Mouse (Mus musculus) liver, adult 2 months (tissue): Measurements from ENCODE around the gene Adh7. TPM values are rescaled to one million over a fixed set of nuclear protein-coding genes. Genes with fewer than 3 reads are reported as not detected.

Source experiments
- DNase-seq: peaks from one replicate; pipeline ENCODE4 v3.0.0-alpha.2; 2011; ENCODE audit warnings: low read depth, low spot score; ENCODE audit errors: extremely low read depth
- H3K27ac ChIP-seq: fragments of 200-500 bp; replicated peaks from 2 replicates; pipeline ENCODE4 v1.5.1; 2012; ENCODE audit warnings: low read depth, mild to moderate bottlenecking, control low read depth, inconsistent platforms, low read length; ENCODE audit not compliant: insufficient read depth
- H3K27me3 ChIP-seq: fragments of 200-500 bp; 2 replicates; pipeline ENCODE4 v1.6.1; 2012; ENCODE audit warnings: mild to moderate bottlenecking, moderate library complexity, low read length, inconsistent platforms; ENCODE audit not compliant: control insufficient read depth, insufficient read depth
- H3K36me3 ChIP-seq: fragments of 200-500 bp; 2 replicates; pipeline ENCODE4 v1.6.1; 2012; ENCODE audit warnings: low read length, inconsistent platforms; ENCODE audit not compliant: control insufficient read depth, insufficient read depth
- H3K4me1 ChIP-seq: fragments of 200-500 bp; 2 replicates; pipeline ENCODE4 v1.6.1; 2011; ENCODE audit warnings: low read length; ENCODE audit not compliant: control insufficient read depth, insufficient read depth
- H3K4me3 ChIP-seq: fragments of 200-500 bp; 2 replicates; pipeline ENCODE4 v1.5.1; 2011; ENCODE audit warnings: low read depth, mild to moderate bottlenecking, control low read depth, low read length, moderate library complexity; ENCODE audit not compliant: insufficient read depth
- H3K79me2 ChIP-seq: fragments of 200-500 bp; 2 replicates; pipeline ENCODE4 v1.6.1; 2012; ENCODE audit warnings: inconsistent platforms, mild to moderate bottlenecking, low read length, moderate library complexity; ENCODE audit not compliant: control insufficient read depth, insufficient read depth
- H3K9ac ChIP-seq: fragments of 200-500 bp; 2 replicates; pipeline ENCODE4 v1.6.1; 2012; ENCODE audit warnings: low read depth, mild to moderate bottlenecking, control low read depth, inconsistent platforms, low read length
- CTCF ChIP-seq: fragments of 200-500 bp; IDR thresholded peaks from 2 replicates; pipeline ENCODE4 v1.5.1; 2011; ENCODE audit warnings: low read depth, low read length, control low read depth
- POLR2A ChIP-seq: fragments of 200-500 bp; IDR thresholded peaks from 2 replicates; pipeline ENCODE4 v1.6.1; 2011; ENCODE audit warnings: low read length, control low read depth; ENCODE audit not compliant: insufficient read depth; ENCODE audit errors: extremely low read depth
- WGBS: fragments of 180-500 bp; shearing (Covaris S2); methylation state at CpG from one replicate; pipeline ENCODE4 v1.1.7; 2018; 5-methylcytosine and 5-hydroxymethylcytosine counted together
- polyA plus RNA-seq: library from polyadenylated mRNA; depleted of rRNA; stranded (reverse); fragments of >200 nt; gene quantifications from 2 replicates; pipeline ENCODE4 v1.2.3, GENCODE M21; 2012
- total RNA-seq: library from RNA; depleted of rRNA; stranded (reverse); fragments of >200 nt; gene quantifications from 2 replicates; pipeline ENCODE4 v1.2.3, GENCODE M21; 2014

The Adh7 gene
- total and polyA plus RNA-seq, 2 experiments: 1.2 to 1.7 TPM

GRCm38 (mm10) chr3:138185995-138186930 lies 31.3 kb upstream of the Adh7 start:
- no peak for DNase-seq
- Histone ChIP-seq H3K27ac (no peak overlapping the region), H3K4me1 (no peaks in the 10 kb centered on the region), H3K27me3 (no peaks in the 10 kb centered on the region), H3K4me3 (no peak overlapping the region), H3K9ac (no peak overlapping the region), H3K79me2 (no peaks in the 10 kb centered on the region), H3K36me3 (no peaks in the 10 kb centered on the region)
- 90% methylated on average over 26 of the region's 26 CpGs for WGBS
- TF ChIP-seq POLR2A (no peak), CTCF (no peak)

- Histone ChIP-seq H3K27me3 (no peaks in the 10 kb centered on the region), H3K9ac (no peak overlapping the region), H3K4me1 (no peaks in the 10 kb centered on the region), H3K27ac (no peak overlapping the region), H3K79me2 (no peaks in the 10 kb centered on the region), H3K4me3 (no peak overlapping the region), H3K36me3 (no peaks in the 10 kb centered on the region)
- WGBS: 81% methylated on average over 7 of the region's 7 CpGs
- DNase-seq: no peak
- TF ChIP-seq POLR2A (no peak), CTCF (no peak)
These were observed 25.3 kb upstream of the Adh7 start for GRCm38 (mm10) chr3:138192260-138192659.

GRCm38 (mm10) chr3:138193683-138194302 lies 23.8 kb upstream of the Adh7 start, which contains the start of gene 4930579F01Rik:
Gene 4930579F01Rik, minus strand, starts transcription at chr3:138193825.
- Histone ChIP-seq H3K4me3 (no peak within 1 kb of the TSS), H3K4me1 (peaks cover 1% of the 10 kb centered on the region; the same call in 1 of the 2 replicates), H3K9ac (no peak within 1 kb of the TSS), H3K27me3 (no peaks in the 10 kb centered on the region), H3K36me3 (no peaks in the 10 kb centered on the region), H3K79me2 (no peaks in the 10 kb centered on the region), H3K27ac (no peak within 1 kb of the TSS)
- 83% methylated on average over 15 of the region's 15 CpGs for WGBS
- no peak for DNase-seq
- TF ChIP-seq POLR2A: no peak
- no peak for TF ChIP-seq CTCF

GRCm38 (mm10) chr3:138197093-138197492 lies 20.5 kb upstream of the Adh7 start:
- H3K9ac ChIP-seq: no peak overlapping the region
- no peaks in the 10 kb centered on the region for H3K27me3 ChIP-seq
- TF ChIP-seq CTCF (no peak), POLR2A (no peak)
- H3K36me3 ChIP-seq: no peaks in the 10 kb centered on the region
- no peak overlapping the region for H3K27ac ChIP-seq
- WGBS: 84% methylated on average over 14 of the region's 14 CpGs
- H3K4me3 ChIP-seq: no peak overlapping the region
- no peak for DNase-seq
- no peaks in the 10 kb centered on the region for H3K79me2 ChIP-seq
- peaks cover 1% of the 10 kb centered on the region; the same call in 1 of the 2 replicates for H3K4me1 ChIP-seq

- no peaks in the 10 kb centered on the region for H3K79me2 ChIP-seq
- H3K4me3 ChIP-seq: no peak overlapping the region
- TF ChIP-seq CTCF: no peak
- no peak for TF ChIP-seq POLR2A
- H3K27me3 ChIP-seq: no peaks in the 10 kb centered on the region
- no peak overlapping the region for H3K9ac ChIP-seq
- WGBS: 67% methylated on average over 9 of the region's 9 CpGs
- no peaks in the 10 kb centered on the region for H3K36me3 ChIP-seq
- DNase-seq: no peak
- peaks cover 1% of the 10 kb centered on the region; the same call in 1 of the 2 replicates for H3K4me1 ChIP-seq
- no peak overlapping the region for H3K27ac ChIP-seq
These were observed 20.0 kb upstream of the Adh7 start for GRCm38 (mm10) chr3:138197556-138197955.
